Mouse (Mus musculus) frontal cortex, adult 2 months (tissue): ENCODE results near the gene Cass4. TPM values are rescaled to one million over a fixed set of nuclear protein-coding genes. Genes with fewer than 3 reads are reported as not detected.

Experiments
- DNase-seq, 2 experiments: peaks; one replicate each; pipeline ENCODE4 v3.0.0; 2022; ENCODE audit warnings: low spot score in 1 of 2; ENCODE audit errors: extremely low spot score in 1 of 2
- polyA plus RNA-seq: library from polyadenylated mRNA; depleted of rRNA; stranded (reverse); fragments of >200 nt; gene quantifications from 2 replicates; pipeline ENCODE4 v1.2.3, GENCODE M21; 2012

The Cass4 gene
- polyA plus RNA-seq, 1 experiment, result 0.38 TPM

GRCm38 (mm10) chr2:172381898-172382297 lies 11.7 kb upstream of the Cass4 start:
- no peak for DNase-seq

- DNase-seq, result no peak
Measured at GRCm38 (mm10) chr2:172384715-172385114, 8.9 kb upstream of the Cass4 start.

- DNase-seq, result no peak
Measured at GRCm38 (mm10) chr2:172390341-172390740, 3.3 kb upstream of the Cass4 start.

GRCm38 (mm10) chr2:172392041-172392521 lies 1.5 kb upstream of the Cass4 start:
- peak; percentile 75 to 76 for DNase-seq

- DNase-seq, result no peak
Measured at GRCm38 (mm10) chr2:172394052-172394392, 428 bp downstream of the Cass4 start.

- no peak for DNase-seq
Measured at GRCm38 (mm10) chr2:172394671-172395070, 1.1 kb downstream of the Cass4 start.

- DNase-seq, result no peak
Measured at GRCm38 (mm10) chr2:172395961-172396360, 2.4 kb downstream of the Cass4 start.

- no peak for DNase-seq
Measured at GRCm38 (mm10) chr2:172399901-172400300, 6.3 kb downstream of the Cass4 start.

GRCm38 (mm10) chr2:172401116-172401825 lies 7.7 kb downstream of the Cass4 start:
- DNase-seq, result no peak

- DNase-seq, result no peak
Measured at GRCm38 (mm10) chr2:172404239-172404638, 10.6 kb downstream of the Cass4 start.

GRCm38 (mm10) chr2:172405011-172405410 lies 11.4 kb downstream of the Cass4 start:
- DNase-seq, result no peak

- no peak for DNase-seq
Measured at GRCm38 (mm10) chr2:172406173-172406572, 12.6 kb downstream of the Cass4 start.

GRCm38 (mm10) chr2:172407499-172407898 lies 13.9 kb downstream of the Cass4 start:
- DNase-seq, result no peak

- no peak for DNase-seq
Measured at GRCm38 (mm10) chr2:172410686-172411085, 17.1 kb downstream of the Cass4 start.

- no peak for DNase-seq
Measured at GRCm38 (mm10) chr2:172411091-172411490, 17.5 kb downstream of the Cass4 start.

GRCm38 (mm10) chr2:172412454-172412853 lies 18.9 kb downstream of the Cass4 start:
- DNase-seq, result no peak

- DNase-seq, result no peak
Measured at GRCm38 (mm10) chr2:172413273-172413672, 19.7 kb downstream of the Cass4 start.

GRCm38 (mm10) chr2:172413894-172414293 lies 20.3 kb downstream of the Cass4 start:
- no peak for DNase-seq

- DNase-seq, result no peak
Measured at GRCm38 (mm10) chr2:172416218-172416617, 22.6 kb downstream of the Cass4 start.

- DNase-seq, result no peak
Measured at GRCm38 (mm10) chr2:172416876-172417275, 23.3 kb downstream of the Cass4 start.

GRCm38 (mm10) chr2:172418208-172418607 lies 24.6 kb downstream of the Cass4 start:
- no peak for DNase-seq

- no peak for DNase-seq
Measured at GRCm38 (mm10) chr2:172430609-172431008, 37.0 kb downstream of the Cass4 start.

GRCm38 (mm10) chr2:172433746-172434145 lies 40.2 kb downstream of the Cass4 start:
- DNase-seq, result no peak
